Mouse (Mus musculus): ENCODE data around the gene Ccdc12.

GRCm38 (mm10) chr9:110666374-110666773, 10.1 kb downstream of the Ccdc12 start:
- TF ChIP-seq CTCF (conservative IDR thresholded peaks at IDR 0.05; ENCODE audit: insufficient read depth, insufficient read length, low read depth, low read length), result no peak
- no peak for TF ChIP-seq POLR2A (IDR thresholded peaks at IDR 0.05; ENCODE audit: low read depth, low read length)
